Mouse (Mus musculus): ENCODE results near the gene Olfr365. TPM values are rescaled to one million over a fixed set of nuclear protein-coding genes. Genes with fewer than 3 reads are reported as not detected.

Gene Olfr365
- polyA plus RNA-seq (2012; rRNA removed) = not detected in 2 replicates

DNA sequence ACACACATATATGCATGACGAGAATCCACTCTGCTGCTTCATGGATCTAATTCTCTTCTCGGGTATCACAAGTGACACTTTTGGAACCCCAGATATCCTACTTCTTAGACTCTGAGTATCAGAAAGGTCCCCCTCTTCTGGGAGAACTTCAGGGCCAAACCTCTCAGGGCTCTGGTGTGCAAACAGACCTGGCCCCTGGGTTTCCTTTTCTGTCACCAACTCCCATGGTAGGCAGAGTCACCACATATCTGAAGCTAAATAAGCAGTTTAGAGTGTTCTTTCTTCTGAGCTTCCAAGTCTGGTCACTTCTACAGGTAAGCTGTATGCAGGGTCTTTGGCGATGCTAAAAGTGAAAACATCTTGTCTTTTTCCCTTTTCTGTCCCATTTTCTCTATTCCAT, at the start of gene Olfr365:
Olfr365 (plus strand) TSS at position 301 of the 400 bp plus-strand sequence.
- TF ChIP-seq POLR2A (IDR thresholded peaks at IDR 0.05; ENCODE audit: borderline replicate concordance, extremely low read depth, low read depth, low read length) = no peak
- TF ChIP-seq CTCF (IDR thresholded peaks at IDR 0.05; ENCODE audit: insufficient read depth, low read length) = no peak

DNA sequence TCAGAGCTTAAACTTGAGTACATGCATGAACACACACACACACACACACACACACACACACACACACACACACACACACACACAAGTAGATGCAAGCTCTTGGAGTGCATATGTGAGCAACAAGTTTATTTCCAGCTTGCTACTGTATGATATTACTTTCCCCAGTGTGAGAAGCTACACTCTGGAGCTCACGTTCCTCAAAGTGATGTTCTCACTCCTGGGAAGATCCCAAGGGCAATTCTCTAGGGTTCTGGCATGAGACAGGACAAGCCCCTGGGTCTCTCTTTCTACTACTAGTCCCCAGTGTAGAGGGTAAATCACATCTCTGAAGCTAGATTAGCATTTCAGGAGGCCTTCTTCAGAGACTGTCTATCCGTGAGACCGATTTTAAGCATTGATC, 49.0 kb upstream of the Olfr365 start, which contains the start of gene Olfr364-ps1:
Olfr364-ps1 (plus strand) TSS at position 301 of the 400 bp plus-strand sequence.
- TF ChIP-seq CTCF (IDR thresholded peaks at IDR 0.05; ENCODE audit: insufficient read depth, low read length) (no peak), POLR2A (IDR thresholded peaks at IDR 0.05; ENCODE audit: borderline replicate concordance, extremely low read depth, low read depth, low read length) (no peak)
- no peak for DNase-seq
- WGBS = 78% methylated on average over 3 of the region's 3 CpGs
- no peak within 1 kb of the TSS for H3K4me3 ChIP-seq (replicated peaks; ENCODE audit: extremely low read depth, low read depth, low read length)
- no peaks in the 10 kb centered on the region for H3K4me1 ChIP-seq (ENCODE audit: control insufficient read depth, insufficient read depth, low read length)

More for the DNA sequence above, at the start of gene Olfr365:
- Histone ChIP-seq H3K4me1 (ENCODE audit: control insufficient read depth, insufficient read depth, low read length) (no peaks in the 10 kb centered on the region), H3K4me3 (replicated peaks; ENCODE audit: extremely low read depth, low read depth, low read length) (no peak within 1 kb of the TSS)
- DNase-seq = no peak
- WGBS = 72% methylated on average over 3 of the region's 3 CpGs

DNA sequence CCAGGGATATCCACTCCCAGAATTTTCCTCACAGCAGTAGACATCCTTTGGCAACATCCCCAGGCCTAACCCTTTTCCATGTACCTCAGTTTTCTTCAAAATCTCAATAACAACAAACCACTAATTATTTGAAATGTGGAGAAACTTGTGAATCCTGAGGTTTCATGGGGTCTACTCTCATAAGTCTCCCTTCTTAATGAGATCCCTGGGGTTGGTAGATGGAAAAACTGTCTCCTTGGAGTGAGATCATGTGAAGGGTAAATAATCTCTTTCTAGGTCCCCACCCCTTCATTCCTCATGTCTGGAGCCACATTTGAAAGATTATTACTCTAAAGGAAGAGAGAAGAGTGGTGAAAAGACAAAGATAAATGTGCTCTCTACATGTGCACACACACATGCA, 23.3 kb downstream of the Olfr365 start, which contains the start of gene Olfr366:
Olfr366 (plus strand) TSS at position 301 of the 400 bp plus-strand sequence.
- no peak within 1 kb of the TSS for H3K4me3 ChIP-seq (replicated peaks; ENCODE audit: extremely low read depth, low read depth, low read length)
- H3K4me1 ChIP-seq (ENCODE audit: control insufficient read depth, insufficient read depth, low read length) = no peaks in the 10 kb centered on the region
- TF ChIP-seq POLR2A (IDR thresholded peaks at IDR 0.05; ENCODE audit: borderline replicate concordance, extremely low read depth, low read depth, low read length) (no peak), CTCF (IDR thresholded peaks at IDR 0.05; ENCODE audit: insufficient read depth, low read length) (no peak)
- DNase-seq = no peak

Other genes starting within 250 kb of the Olfr365 start
- not detected in 2 replicates for gene Olfr357, start 194.4 kb upstream of the Olfr365 start, polyA plus RNA-seq (2012; rRNA removed)
- not detected in 2 replicates for gene Olfr358, start 178.9 kb upstream of the Olfr365 start, polyA plus RNA-seq (2012; rRNA removed)
- gene Olfr360, start 122.5 kb upstream of the Olfr365 start, polyA plus RNA-seq (2012; rRNA removed) = not detected in 2 replicates
- not detected in 2 replicates for gene Olfr361, start 98.9 kb upstream of the Olfr365 start, polyA plus RNA-seq (2012; rRNA removed)
- not detected in 2 replicates for gene Olfr362, start 70.3 kb upstream of the Olfr365 start, polyA plus RNA-seq (2012; rRNA removed)
- not detected in 2 replicates for gene Olfr364-ps1, start 48.9 kb upstream of the Olfr365 start, polyA plus RNA-seq (2012; rRNA removed)
- not detected in 2 replicates for gene Olfr366, start 23.4 kb downstream of the Olfr365 start, polyA plus RNA-seq (2012; rRNA removed)
- gene Olfr368, start 138.3 kb downstream of the Olfr365 start, polyA plus RNA-seq (2012; rRNA removed) = not detected in 2 replicates
- gene Pdcl, start 171.1 kb downstream of the Olfr365 start, polyA plus RNA-seq (2012; rRNA removed) = 8.7 and 14.6 TPM in 2 replicates
- 5.7 and 8.6 TPM in 2 replicates for gene Rc3h2, start 234.7 kb downstream of the Olfr365 start, polyA plus RNA-seq (2012; rRNA removed)